Mouse (Mus musculus) thymus, adult 2 months (tissue): ENCODE data around the gene Cog8. TPM values are rescaled to one million over a fixed set of nuclear protein-coding genes. Genes with fewer than 3 reads are reported as not detected.

ENCODE experiments used
- DNase-seq: peaks from one replicate; pipeline ENCODE4 v3.0.0; 2021
- H3K27ac ChIP-seq: fragments of 200-500 bp; 2 replicates; pipeline ENCODE4 v1.5.1; 2012; ENCODE audit warnings: low read length, control low read depth; ENCODE audit not compliant: control insufficient read depth, insufficient read depth
- H3K27me3 ChIP-seq: fragments of 200-500 bp; 2 replicates; pipeline ENCODE4 v1.6.1; 2012; ENCODE audit warnings: mild to moderate bottlenecking, low read length, moderate library complexity, mixed read lengths; ENCODE audit not compliant: control insufficient read depth, insufficient read depth
- H3K36me3 ChIP-seq: fragments of 200-500 bp; 2 replicates; pipeline ENCODE4 v1.6.1; 2012; ENCODE audit warnings: mild to moderate bottlenecking, low read length, moderate library complexity; ENCODE audit not compliant: control insufficient read depth, insufficient read depth
- H3K4me1 ChIP-seq: fragments of 200-500 bp; replicated peaks from 2 replicates; pipeline ENCODE4 v1.6.1; 2012; ENCODE audit warnings: low read length; ENCODE audit not compliant: control insufficient read depth, insufficient read depth
- H3K4me3 ChIP-seq: fragments of 200-500 bp; 2 replicates; pipeline ENCODE4 v1.5.1; 2012; ENCODE audit warnings: mild to moderate bottlenecking, low read length, control low read depth, moderate library complexity; ENCODE audit not compliant: control insufficient read depth, insufficient read depth
- CTCF ChIP-seq: fragments of 200-500 bp; IDR thresholded peaks from 2 replicates; pipeline ENCODE4 v1.5.1; 2012; ENCODE audit warnings: mild to moderate bottlenecking, control low read depth, low read length, moderate library complexity, borderline replicate concordance; ENCODE audit not compliant: control insufficient read depth, poor library complexity, insufficient read depth; ENCODE audit errors: extremely low read depth
- POLR2A ChIP-seq: fragments of 200-500 bp; IDR thresholded peaks from 2 replicates; pipeline ENCODE4 v1.6.1; 2012; ENCODE audit warnings: mild to moderate bottlenecking, low read length, control low read depth, moderate library complexity; ENCODE audit not compliant: control insufficient read depth, poor library complexity, insufficient read depth; ENCODE audit errors: extremely low read depth
- WGBS: fragments of 180-500 bp; shearing (Covaris S2); methylation state at CpG from one replicate; pipeline ENCODE4 v1.1.7; 2018; 5-methylcytosine and 5-hydroxymethylcytosine counted together
- polyA plus RNA-seq: library from polyadenylated mRNA; depleted of rRNA; stranded (reverse); fragments of >200 nt; gene quantifications from 2 replicates; pipeline ENCODE4 v1.2.3, GENCODE M21; 2012; rRNA removed

Cog8 gene
- 59.7 and 68.6 TPM in 2 replicates for polyA plus RNA-seq

DNA sequence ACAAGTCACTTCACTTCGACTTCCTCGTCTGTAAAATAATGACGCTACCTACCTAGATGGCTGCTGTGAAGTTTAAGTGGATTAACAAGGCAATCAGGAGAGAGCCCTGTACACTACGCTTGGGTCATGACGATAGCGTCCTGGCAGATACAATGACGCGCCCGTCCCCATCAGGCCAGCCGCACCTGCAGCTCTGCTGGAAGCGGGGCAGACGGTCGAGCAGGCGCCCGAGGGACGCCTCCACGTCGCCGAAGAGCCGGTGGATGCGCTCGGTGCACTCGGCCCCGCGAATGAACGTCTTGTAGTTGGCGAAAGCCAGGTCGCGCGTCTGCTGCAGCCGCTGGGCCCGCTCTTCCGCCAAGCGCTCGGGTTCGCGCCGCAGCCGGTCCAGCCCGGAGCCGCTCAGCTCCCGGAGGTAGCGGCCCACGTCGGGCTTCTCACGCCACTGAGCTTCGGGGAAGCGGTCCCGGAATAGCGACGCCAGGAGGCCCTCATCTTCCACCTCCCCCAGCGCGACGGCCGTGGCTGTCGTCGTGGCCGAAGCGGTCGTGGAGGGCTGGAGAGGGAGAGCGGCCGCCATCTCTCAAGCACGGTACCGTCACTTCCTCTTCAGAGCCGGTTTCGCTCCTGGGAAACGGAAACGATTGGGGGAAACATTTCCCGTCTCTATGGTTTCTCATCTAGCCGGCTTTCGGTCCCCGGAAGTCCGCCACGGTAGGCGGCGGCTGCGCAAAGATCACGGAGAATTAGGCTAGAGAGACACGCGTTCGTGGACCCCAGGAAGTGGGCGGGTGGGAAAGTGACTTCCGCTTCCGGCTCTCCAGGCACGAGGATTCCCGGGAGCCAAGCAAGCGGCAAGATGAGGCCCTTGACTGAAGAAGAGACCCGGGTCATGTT is at the start of gene Cog8, which contains the start of gene Nip7:
TSS of gene Cog8 (minus strand) at position 614 of the 897 bp plus-strand sequence.
TSS of gene Nip7 (plus strand) at position 802 of the 897 bp plus-strand sequence.
- Histone ChIP-seq H3K27me3 (no peaks in the 10 kb centered on the region), H3K4me3 (peak within 1 kb of the TSS; percentile 70), H3K27ac (no peak within 1 kb of the TSS), H3K36me3 (peaks cover 23% of the 10 kb centered on the region), H3K4me1 (peaks cover 6% of the 10 kb centered on the region)
- peak; percentile 94 for DNase-seq
- WGBS: under 1% methylated on average over 88 of the region's 88 CpGs
- peak; percentile 38; the same call in 1 of the 2 replicates for TF ChIP-seq CTCF
- TF ChIP-seq POLR2A: peak; percentile 89

GRCm38 (mm10) chr8:107104547-107104946 is 48.1 kb upstream of the Cog8 start:
- H3K4me1 ChIP-seq: no peaks in the 10 kb centered on the region
- no peak overlapping the region for H3K4me3 ChIP-seq
- no peaks in the 10 kb centered on the region for H3K27me3 ChIP-seq
- peak; percentile 79 for DNase-seq
- TF ChIP-seq POLR2A (no peak), CTCF (peak; percentile 53; the same call in 1 of the 2 replicates)
- H3K27ac ChIP-seq: no peak overlapping the region
- H3K36me3 ChIP-seq: no peaks in the 10 kb centered on the region
- 20% methylated on average over 4 of the region's 4 CpGs for WGBS

- Histone ChIP-seq H3K4me1 (no peaks in the 10 kb centered on the region), H3K27me3 (no peaks in the 10 kb centered on the region), H3K36me3 (no peaks in the 10 kb centered on the region), H3K4me3 (no peak overlapping the region), H3K27ac (no peak overlapping the region)
- TF ChIP-seq CTCF (no peak), POLR2A (no peak)
- WGBS: 96% methylated on average over 2 of the region's 2 CpGs
- DNase-seq: no peak
Measured at GRCm38 (mm10) chr8:107100635-107101034, 44.1 kb upstream of the Cog8 start.

- Histone ChIP-seq H3K4me1 (peaks cover 2% of the 10 kb centered on the region; the same call in 1 of the 2 replicates), H3K27me3 (no peaks in the 10 kb centered on the region), H3K36me3 (0 out of 2 replicates have a peak, but pooled peaks cover 2% of the 10 kb centered on the region), H3K4me3 (peak within 1 kb of the TSS; percentile 96), H3K27ac (peak within 1 kb of the TSS; percentile 98)
- 3% methylated on average over 39 of the region's 39 CpGs for WGBS
- TF ChIP-seq POLR2A (peak; percentile 85), CTCF (0 out of 2 replicates have a peak, but pooled peaks have one; percentile 30)
- peak; percentile 92 for DNase-seq
Measured at GRCm38 (mm10) chr8:107096366-107097036, 40.0 kb upstream of the Cog8 start, which contains the start of gene Terf2. TSS of gene Terf2 (minus strand) at chr8:107096547.

GRCm38 (mm10) chr8:107095717-107096365 is 39.4 kb upstream of the Cog8 start:
- Histone ChIP-seq H3K4me3 (peak overlapping the region; percentile 96), H3K36me3 (0 out of 2 replicates have a peak, but pooled peaks cover 9% of the 10 kb centered on the region), H3K27me3 (no peaks in the 10 kb centered on the region), H3K27ac (peak overlapping the region; percentile 98), H3K4me1 (peaks cover 2% of the 10 kb centered on the region; the same call in 1 of the 2 replicates)
- no peak for DNase-seq
- TF ChIP-seq POLR2A (no peak), CTCF (no peak)
- WGBS: under 1% methylated on average over 53 of the region's 53 CpGs

- Histone ChIP-seq H3K27ac (no peak overlapping the region), H3K4me1 (peaks cover 2% of the 10 kb centered on the region; the same call in 1 of the 2 replicates), H3K4me3 (no peak overlapping the region), H3K36me3 (peaks cover 24% of the 10 kb centered on the region), H3K27me3 (no peaks in the 10 kb centered on the region)
- DNase-seq: no peak
- TF ChIP-seq POLR2A (no peak), CTCF (no peak)
- 98% methylated on average over 7 of the region's 7 CpGs for WGBS
Measured at GRCm38 (mm10) chr8:107090531-107090930, 34.0 kb upstream of the Cog8 start.
